Mouse (Mus musculus): ENCODE data around the gene Hhex.

The Hhex gene

GRCm38 (mm10) chr19:37466403-37466802, 31.8 kb downstream of the Hhex start:
- Histone ChIP-seq H3K4me3 (replicated peaks; ENCODE audit: low read length) (no peak overlapping the region), H3K36me3 (ENCODE audit: insufficient read depth, low read length) (no peaks in the 10 kb centered on the region)
- TF ChIP-seq NANOG (IDR thresholded peaks at IDR 0.05; ENCODE audit: borderline replicate concordance, low read length), result no peak

GRCm38 (mm10) chr19:37466978-37467377, 32.4 kb downstream of the Hhex start:
- Histone ChIP-seq H3K27me3 (ENCODE audit: insufficient read depth, low read length) (no peaks in the 10 kb centered on the region), H3K4me3 (replicated peaks; ENCODE audit: low read length) (no peak overlapping the region), H3K4me1 (replicated peaks; ENCODE audit: low read depth, low read length) (peaks cover 20% of the 10 kb centered on the region), H3K9me3 (ENCODE audit: low read length) (0 out of 2 replicates have a peak, but pooled peaks cover 3% of the 10 kb centered on the region), H3K36me3 (ENCODE audit: insufficient read depth, low read length) (no peaks in the 10 kb centered on the region)
- TF ChIP-seq NANOG (IDR thresholded peaks at IDR 0.05; ENCODE audit: borderline replicate concordance, low read length) (no peak), POU5F1 (IDR thresholded peaks at IDR 0.05; ENCODE audit: borderline replicate concordance, low read length) (no peak), CTCF (conservative IDR thresholded peaks at IDR 0.05; ENCODE audit: low read length) (no peak)

More at GRCm38 (mm10) chr19:37466403-37466802, 31.8 kb downstream of the Hhex start:
- Histone ChIP-seq H3K9me3 (ENCODE audit: low read length) (0 out of 2 replicates have a peak, but pooled peaks cover 3% of the 10 kb centered on the region), H3K4me1 (replicated peaks; ENCODE audit: low read depth, low read length) (peaks cover 14% of the 10 kb centered on the region), H3K27me3 (ENCODE audit: insufficient read depth, low read length) (no peaks in the 10 kb centered on the region)

- Histone ChIP-seq H3K4me1 (replicated peaks; ENCODE audit: low read depth, low read length) (peaks cover 36% of the 10 kb centered on the region), H3K4me3 (replicated peaks; ENCODE audit: low read length) (no peak overlapping the region), H3K9me3 (ENCODE audit: low read length) (no peaks in the 10 kb centered on the region), H3K27me3 (ENCODE audit: insufficient read depth, low read length) (no peaks in the 10 kb centered on the region), H3K36me3 (ENCODE audit: insufficient read depth, low read length) (no peaks in the 10 kb centered on the region)
- TF ChIP-seq CTCF (conservative IDR thresholded peaks at IDR 0.05; ENCODE audit: low read length) (no peak), POU5F1 (IDR thresholded peaks at IDR 0.05; ENCODE audit: borderline replicate concordance, low read length) (peak; percentile 96), NANOG (IDR thresholded peaks at IDR 0.05; ENCODE audit: borderline replicate concordance, low read length) (no peak)
Observed at GRCm38 (mm10) chr19:37468841-37469566, 34.4 kb downstream of the Hhex start.

DNA sequence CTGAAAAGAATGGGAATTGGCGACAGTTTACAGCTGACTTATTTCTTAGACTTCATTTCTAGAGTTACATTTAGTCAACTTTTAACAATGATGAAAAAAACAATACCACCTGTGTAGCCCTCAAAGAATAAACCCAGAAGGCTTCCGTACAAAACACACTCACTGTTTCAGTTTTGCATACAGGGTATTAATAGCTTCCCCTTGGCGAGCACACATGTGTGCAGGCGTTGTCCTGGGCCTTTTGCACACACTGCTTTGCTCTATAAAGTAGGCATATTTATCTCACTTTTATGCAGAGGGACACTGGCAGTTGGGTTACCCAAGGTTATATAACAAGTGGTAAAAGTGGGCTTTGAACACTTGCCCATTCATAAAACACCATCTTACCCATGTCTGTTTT, 37.1 kb downstream of the Hhex start:
- H3K36me3 ChIP-seq (ENCODE audit: insufficient read depth, low read length), result no peaks in the 10 kb centered on the region
- H3K9me3 ChIP-seq (ENCODE audit: low read length), result no peaks in the 10 kb centered on the region
- H3K27me3 ChIP-seq (ENCODE audit: insufficient read depth, low read length), result no peaks in the 10 kb centered on the region
- TF ChIP-seq CTCF (conservative IDR thresholded peaks at IDR 0.05; ENCODE audit: low read length) (no peak), NANOG (IDR thresholded peaks at IDR 0.05; ENCODE audit: borderline replicate concordance, low read length) (no peak), POU5F1 (IDR thresholded peaks at IDR 0.05; ENCODE audit: borderline replicate concordance, low read length) (no peak)
- H3K4me1 ChIP-seq (replicated peaks; ENCODE audit: low read depth, low read length), result peaks cover 39% of the 10 kb centered on the region
- H3K4me3 ChIP-seq (replicated peaks; ENCODE audit: low read length), result no peak overlapping the region

DNA sequence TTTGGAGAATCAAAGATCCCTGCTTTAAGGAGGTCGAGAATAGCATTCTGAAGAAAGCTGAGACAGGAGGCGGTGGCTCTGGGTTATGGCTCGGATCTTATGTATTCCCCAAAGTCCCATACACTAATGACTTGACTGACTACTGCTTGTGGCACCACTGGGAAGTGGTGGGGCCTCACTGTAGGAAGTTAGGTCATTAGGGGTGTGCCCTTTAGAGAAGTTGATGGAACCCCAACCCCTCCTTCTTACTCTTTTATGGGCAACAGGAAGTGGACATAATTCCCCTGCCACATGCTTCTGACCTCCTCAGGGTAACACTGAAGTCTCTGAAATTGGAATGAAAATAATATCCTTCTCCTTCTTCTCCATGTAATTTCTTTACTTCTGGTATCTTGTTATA, 38.0 kb downstream of the Hhex start:
- H3K4me3 ChIP-seq (replicated peaks; ENCODE audit: low read length), result no peak overlapping the region
- TF ChIP-seq CTCF (conservative IDR thresholded peaks at IDR 0.05; ENCODE audit: low read length) (no peak), NANOG (IDR thresholded peaks at IDR 0.05; ENCODE audit: borderline replicate concordance, low read length) (no peak), POU5F1 (IDR thresholded peaks at IDR 0.05; ENCODE audit: borderline replicate concordance, low read length) (no peak)
- H3K36me3 ChIP-seq (ENCODE audit: insufficient read depth, low read length), result no peaks in the 10 kb centered on the region
- H3K9me3 ChIP-seq (ENCODE audit: low read length), result no peaks in the 10 kb centered on the region
- peaks cover 39% of the 10 kb centered on the region for H3K4me1 ChIP-seq (replicated peaks; ENCODE audit: low read depth, low read length)
- H3K27me3 ChIP-seq (ENCODE audit: insufficient read depth, low read length), result no peaks in the 10 kb centered on the region

GRCm38 (mm10) chr19:37481704-37482103, 47.1 kb downstream of the Hhex start:
- H3K9me3 ChIP-seq (ENCODE audit: low read length), result peaks cover 10% of the 10 kb centered on the region
- no peaks in the 10 kb centered on the region for H3K36me3 ChIP-seq (ENCODE audit: insufficient read depth, low read length)
- TF ChIP-seq NANOG (IDR thresholded peaks at IDR 0.05; ENCODE audit: borderline replicate concordance, low read length) (no peak), POU5F1 (IDR thresholded peaks at IDR 0.05; ENCODE audit: borderline replicate concordance, low read length) (no peak), CTCF (conservative IDR thresholded peaks at IDR 0.05; ENCODE audit: low read length) (no peak)
- no peaks in the 10 kb centered on the region for H3K27me3 ChIP-seq (ENCODE audit: insufficient read depth, low read length)
- H3K4me1 ChIP-seq (replicated peaks; ENCODE audit: low read depth, low read length), result peaks cover 14% of the 10 kb centered on the region
- H3K4me3 ChIP-seq (replicated peaks; ENCODE audit: low read length), result no peak overlapping the region

DNA sequence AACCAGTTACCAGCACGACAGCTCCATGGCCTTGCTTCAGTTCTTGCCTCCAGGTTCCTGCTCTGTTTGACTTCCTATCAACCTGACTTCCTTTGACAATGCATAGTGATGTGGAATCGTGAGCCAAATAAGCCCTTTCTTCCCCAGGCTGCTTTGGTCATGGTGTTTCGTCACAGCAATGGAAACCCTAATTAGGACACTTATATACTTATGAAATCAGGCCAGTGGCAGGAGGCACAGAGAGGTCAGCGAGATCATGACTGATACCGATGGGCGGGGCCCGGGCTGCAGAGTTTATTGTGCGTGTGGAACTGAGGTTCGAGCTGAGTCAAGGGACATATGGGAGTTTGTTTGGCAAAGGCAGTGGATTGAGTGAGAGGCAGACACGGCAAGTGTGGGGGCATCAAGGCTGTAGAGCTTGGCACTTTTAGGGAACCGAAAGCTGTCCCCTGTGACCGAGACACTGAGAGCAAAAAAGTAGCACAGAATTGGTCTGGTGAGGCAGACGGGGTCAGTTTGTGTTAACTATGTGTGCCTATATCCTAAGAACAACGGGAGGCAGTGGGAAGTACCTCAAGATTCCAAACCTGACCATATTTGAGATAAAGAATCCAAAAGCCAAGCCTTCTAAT, 48.1 kb downstream of the Hhex start:
- H3K36me3 ChIP-seq (ENCODE audit: insufficient read depth, low read length), result no peaks in the 10 kb centered on the region
- peaks cover 16% of the 10 kb centered on the region for H3K4me1 ChIP-seq (replicated peaks; ENCODE audit: low read depth, low read length)
- TF ChIP-seq CTCF (conservative IDR thresholded peaks at IDR 0.05; ENCODE audit: low read length), result no peak
- TF ChIP-seq NANOG (IDR thresholded peaks at IDR 0.05; ENCODE audit: borderline replicate concordance, low read length), result no peak
- no peaks in the 10 kb centered on the region for H3K27me3 ChIP-seq (ENCODE audit: insufficient read depth, low read length)
- H3K9me3 ChIP-seq (ENCODE audit: low read length), result peaks cover 10% of the 10 kb centered on the region
- no peak overlapping the region for H3K4me3 ChIP-seq (replicated peaks; ENCODE audit: low read length)

GRCm38 (mm10) chr19:37484787-37485186, 50.2 kb downstream of the Hhex start:
- no peaks in the 10 kb centered on the region for H3K36me3 ChIP-seq (ENCODE audit: insufficient read depth, low read length)
- no peak for TF ChIP-seq NANOG (IDR thresholded peaks at IDR 0.05; ENCODE audit: borderline replicate concordance, low read length)
- no peak for TF ChIP-seq CTCF (conservative IDR thresholded peaks at IDR 0.05; ENCODE audit: low read length)
- no peak for TF ChIP-seq POU5F1 (IDR thresholded peaks at IDR 0.05; ENCODE audit: borderline replicate concordance, low read length)
- H3K4me1 ChIP-seq (replicated peaks; ENCODE audit: low read depth, low read length), result peaks cover 29% of the 10 kb centered on the region
- peaks cover 10% of the 10 kb centered on the region for H3K9me3 ChIP-seq (ENCODE audit: low read length)
- no peak overlapping the region for H3K4me3 ChIP-seq (replicated peaks; ENCODE audit: low read length)
- no peaks in the 10 kb centered on the region for H3K27me3 ChIP-seq (ENCODE audit: insufficient read depth, low read length)
